Mouse (Mus musculus): ENCODE data around the gene Gm21149. TPM values are rescaled to one million over a fixed set of nuclear protein-coding genes. Genes with fewer than 3 reads are reported as not detected.
"Not testable (repeated sequence)": the region's sequence is repeated elsewhere in the genome, so short reads cannot be mapped to it uniquely, and the experiment has no call there.

Gm21149 gene
- total RNA-seq, 2 experiments from 2014 or later: not detected

DNA sequence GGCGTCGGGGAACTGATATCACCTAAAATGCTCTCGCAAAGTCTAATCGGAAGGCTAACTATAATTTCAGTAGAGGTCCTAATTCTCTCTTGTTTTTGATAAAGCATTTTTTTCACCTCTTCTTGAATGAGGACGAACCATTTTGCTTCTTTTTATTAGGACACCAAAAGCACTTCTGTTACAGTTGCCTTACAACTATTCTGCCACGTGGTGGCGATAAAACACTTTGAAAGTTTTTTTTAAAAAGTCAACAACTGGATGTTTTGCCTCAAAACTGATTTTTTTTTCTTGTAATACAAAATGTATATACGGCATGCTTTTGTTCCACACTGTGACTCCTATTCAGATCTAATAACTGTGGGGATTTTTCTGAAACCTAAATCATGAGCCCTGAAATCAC lies 14.7 kb downstream of the Gm21149 start:
- DNase-seq: not testable (repeated sequence)

DNA sequence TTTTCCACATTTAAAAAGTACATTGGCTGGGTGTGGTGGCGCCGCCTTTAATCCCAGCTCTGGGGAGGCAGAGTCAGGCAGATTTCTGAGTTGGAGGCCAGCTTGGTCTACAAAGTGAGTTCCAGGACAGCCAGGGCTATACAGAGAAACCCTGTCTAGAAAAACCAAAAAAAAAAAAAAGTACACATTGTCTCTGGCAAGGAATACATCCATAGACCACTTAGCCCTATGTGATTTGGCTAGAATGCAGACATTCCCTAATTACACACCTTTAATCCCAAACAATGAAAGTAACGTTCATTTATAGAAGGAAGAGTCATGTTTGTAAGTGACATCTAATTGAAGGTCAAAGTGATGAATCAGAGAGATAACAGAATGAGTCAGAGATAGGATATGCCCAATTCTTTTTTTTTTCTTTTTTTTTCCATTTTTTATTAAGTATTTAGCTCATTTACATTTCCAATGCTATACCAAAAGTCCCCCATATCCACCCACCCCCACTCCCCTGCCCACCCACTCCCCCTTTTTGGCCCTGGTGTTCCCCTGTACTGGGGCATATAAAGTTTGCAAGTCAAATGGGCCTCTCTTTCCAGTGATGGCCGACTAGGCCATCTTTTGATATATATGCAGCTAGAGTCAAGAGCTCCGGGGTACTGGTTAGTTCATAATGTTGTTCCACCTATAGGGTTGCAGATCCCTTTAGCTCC lies 18.3 kb downstream of the Gm21149 start:
- not testable (repeated sequence) for DNase-seq

Other genes starting within 250 kb of the Gm21149 start
- not detected for gene Gm21190, start 52.7 kb upstream of the Gm21149 start, total RNA-seq (2021)
- not detected for gene Gm21083, start 100.8 kb upstream of the Gm21149 start, total RNA-seq (2021)
- not detected for gene Speer4d, start 142.5 kb upstream of the Gm21149 start, total RNA-seq (2021)
- not detected for gene 4930572O03Rik, start 180.5 kb upstream of the Gm21149 start, total RNA-seq (2021)
- under 1 TPM in 1 of 2 experiments, not detected in 1; 0.41 TPM for gene Speer4c, start 237.7 kb upstream of the Gm21149 start, total RNA-seq (2021)

Measured in heart, postnatal 4 days (tissue).